Mouse (Mus musculus) MEL-GATA-1-ER (cell line): ENCODE data around the gene Lrfn1.

ENCODE experiments used
- DNase-seq: peaks from one replicate; pipeline ENCODE4 v3.0.0-alpha.2; 2012; ENCODE audit warnings: low read depth; ENCODE audit errors: extremely low read depth

Gene Lrfn1

GRCm38 (mm10) chr7:28451531-28452360 is at the start of gene Lrfn1:
Gene Lrfn1 (plus strand): TSS chr7:28451980.
- no peak for DNase-seq

- no peak for DNase-seq
Measured at GRCm38 (mm10) chr7:28410841-28411475, 40.8 kb upstream of the Lrfn1 start.

DNA sequence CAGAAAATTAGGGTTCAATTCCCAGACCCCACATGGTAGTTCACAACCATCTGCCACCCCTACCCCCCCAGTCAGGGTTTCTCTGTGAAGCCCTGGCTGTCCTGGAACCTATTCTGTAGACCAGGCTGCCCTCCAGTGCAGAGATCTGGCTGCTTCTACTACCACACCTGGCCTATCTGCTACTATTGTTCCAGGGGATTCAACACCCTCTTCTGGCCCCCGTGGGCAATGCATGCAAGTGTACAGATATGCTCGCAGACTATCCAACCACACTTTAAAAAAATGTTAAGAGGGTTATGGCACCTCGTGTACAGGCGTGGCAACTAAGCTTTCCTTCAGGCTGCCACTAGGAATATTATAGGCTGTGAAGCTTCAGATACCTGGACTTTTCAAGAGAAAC is 39.0 kb upstream of the Lrfn1 start:
- no peak for DNase-seq

DNA sequence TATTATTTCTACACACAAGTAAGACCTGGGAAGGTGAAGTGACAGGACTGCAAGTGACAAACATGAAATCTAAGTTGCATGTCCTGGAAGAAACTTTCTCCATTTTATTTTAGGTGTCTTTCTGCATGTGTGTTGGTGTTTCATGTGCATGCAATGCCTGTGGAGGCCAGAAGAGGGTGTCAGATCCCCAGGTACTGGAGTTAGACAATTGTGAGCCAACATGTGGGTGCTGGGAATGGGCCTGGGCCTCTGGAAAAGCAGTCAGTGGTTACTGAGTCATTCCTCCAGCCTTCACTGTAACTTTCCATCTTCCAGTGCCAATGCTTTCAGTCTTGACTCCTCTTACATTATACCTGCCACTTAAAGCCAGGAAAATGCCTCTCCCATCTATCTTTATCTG is 34.4 kb upstream of the Lrfn1 start:
- no peak for DNase-seq

- DNase-seq: no peak
Measured at GRCm38 (mm10) chr7:28418096-28418670, 33.6 kb upstream of the Lrfn1 start.

- DNase-seq: no peak
Measured at GRCm38 (mm10) chr7:28419416-28419815, 32.4 kb upstream of the Lrfn1 start.

GRCm38 (mm10) chr7:28423018-28423417 is 28.8 kb upstream of the Lrfn1 start:
- no peak for DNase-seq

- no peak for DNase-seq
Measured at GRCm38 (mm10) chr7:28427738-28428137, 24.0 kb upstream of the Lrfn1 start.

GRCm38 (mm10) chr7:28430512-28430911 is 21.3 kb upstream of the Lrfn1 start:
- no peak for DNase-seq

DNA sequence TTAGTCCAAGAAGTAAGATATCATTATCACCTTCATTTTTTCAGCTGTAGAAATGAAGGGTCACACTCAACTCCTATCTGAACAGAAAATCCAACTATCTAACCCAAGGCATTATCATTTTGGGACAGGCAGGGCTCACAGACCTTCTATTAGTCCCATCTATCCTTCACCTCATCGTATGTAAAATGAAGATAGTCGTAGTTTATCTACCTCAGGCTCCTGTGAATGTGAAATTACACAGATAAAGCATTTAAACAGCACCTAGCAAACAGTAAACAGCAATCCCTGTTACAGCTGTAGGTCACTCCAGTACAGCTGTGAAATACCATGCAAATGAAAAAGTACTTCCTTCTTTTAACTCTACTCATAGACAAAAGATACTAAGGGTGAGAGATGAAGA is 19.5 kb upstream of the Lrfn1 start:
- no peak for DNase-seq

DNA sequence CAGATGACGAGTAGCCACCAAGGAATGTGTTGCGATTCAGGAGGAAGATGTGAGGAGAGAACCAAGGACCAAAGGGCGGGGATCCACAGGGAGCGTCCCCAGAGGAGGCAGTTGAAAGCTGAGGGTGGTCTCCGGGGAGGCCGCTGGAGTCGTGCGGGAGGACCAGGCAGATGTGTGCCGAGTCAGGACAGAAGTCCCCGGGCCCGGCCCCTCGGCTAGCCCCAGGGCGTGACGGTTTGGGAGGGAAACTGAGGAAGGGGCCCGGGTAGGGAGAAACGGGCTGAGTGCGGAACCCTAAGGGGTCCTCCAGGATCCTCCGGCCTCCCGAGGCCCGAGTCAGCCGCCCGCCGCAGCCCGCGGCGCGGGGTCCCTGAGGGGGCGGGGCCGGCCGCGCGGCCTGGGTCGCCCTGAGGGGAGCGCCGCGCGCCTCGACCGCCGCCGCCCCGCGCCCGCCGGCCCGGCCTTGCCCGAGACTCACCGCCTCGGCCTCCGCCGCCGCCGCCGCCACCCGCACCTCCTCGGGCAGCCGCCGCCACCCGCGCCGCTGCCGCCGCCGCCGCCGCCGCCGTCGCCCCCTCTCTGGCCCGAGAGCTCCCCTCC is 16.0 kb upstream of the Lrfn1 start:
- no peak for DNase-seq

- DNase-seq: peak; percentile 95
Measured at GRCm38 (mm10) chr7:28436271-28436904, 15.4 kb upstream of the Lrfn1 start.

- DNase-seq: peak; percentile 94
Measured at GRCm38 (mm10) chr7:28436932-28437570, 14.7 kb upstream of the Lrfn1 start, which contains the start of gene Gmfg. Gene Gmfg (plus strand): TSS chr7:28437447.

DNA sequence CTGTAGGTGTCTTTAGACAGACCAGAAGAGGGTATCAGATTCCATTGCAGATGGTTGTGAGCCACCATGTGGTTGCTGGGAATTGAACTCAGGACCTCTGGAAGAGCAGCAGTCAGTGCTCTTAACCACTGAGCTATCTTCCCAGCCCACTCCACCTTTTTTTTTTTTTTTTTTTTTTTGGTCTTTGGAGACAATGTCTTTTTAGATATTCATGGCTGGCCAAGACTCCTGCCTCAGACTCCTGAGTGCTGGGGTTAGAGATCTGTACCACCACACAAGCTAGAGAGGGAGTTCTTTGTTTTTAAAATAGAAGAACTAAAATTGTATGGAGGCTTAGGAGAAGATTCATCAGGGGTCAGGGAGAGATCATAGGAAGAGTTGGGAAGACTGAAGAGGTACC is 13.8 kb upstream of the Lrfn1 start:
- DNase-seq: no peak

GRCm38 (mm10) chr7:28438771-28439170 is 13.0 kb upstream of the Lrfn1 start:
- no peak for DNase-seq

- peak; percentile 83 for DNase-seq
Measured at GRCm38 (mm10) chr7:28440739-28441138, 11.0 kb upstream of the Lrfn1 start.

DNA sequence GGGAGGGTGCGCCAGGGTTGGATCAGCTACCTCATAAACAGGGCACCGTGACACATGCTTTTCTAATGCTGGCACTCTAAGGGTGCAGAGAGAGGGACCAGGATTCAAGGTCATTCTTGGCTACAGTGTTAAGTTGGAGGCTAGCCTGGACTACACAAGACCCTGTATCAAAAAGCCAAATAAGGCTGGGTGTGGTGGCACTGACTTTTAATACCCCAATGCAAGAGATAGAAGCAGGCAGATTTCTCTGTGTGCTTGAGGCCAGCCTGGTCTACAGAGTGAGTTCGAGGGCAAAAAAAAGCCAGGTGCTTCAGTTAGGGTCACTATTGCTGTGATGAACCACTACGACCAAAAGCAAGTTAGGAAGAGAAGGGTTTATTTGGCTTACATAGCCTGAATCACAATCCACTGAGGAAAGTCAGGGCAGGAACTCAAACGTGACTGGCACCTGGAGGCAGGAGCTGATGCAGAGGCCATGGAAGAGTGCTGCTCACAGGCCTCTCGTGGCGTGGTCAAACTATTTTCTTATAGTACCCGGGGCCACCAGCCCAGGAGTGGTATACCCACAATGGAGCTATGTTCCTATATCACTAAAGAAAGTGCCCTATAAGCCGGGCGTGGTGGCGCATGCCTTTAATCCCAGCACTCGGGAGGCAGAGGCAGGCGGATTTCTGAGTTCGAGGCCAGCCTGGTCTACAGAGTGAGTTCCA is 9.8 kb upstream of the Lrfn1 start:
- no peak for DNase-seq

- peak; percentile 70 for DNase-seq
Measured at GRCm38 (mm10) chr7:28442688-28443087, 9.1 kb upstream of the Lrfn1 start.

GRCm38 (mm10) chr7:28444344-28444974 is 7.3 kb upstream of the Lrfn1 start:
- DNase-seq: no peak

DNA sequence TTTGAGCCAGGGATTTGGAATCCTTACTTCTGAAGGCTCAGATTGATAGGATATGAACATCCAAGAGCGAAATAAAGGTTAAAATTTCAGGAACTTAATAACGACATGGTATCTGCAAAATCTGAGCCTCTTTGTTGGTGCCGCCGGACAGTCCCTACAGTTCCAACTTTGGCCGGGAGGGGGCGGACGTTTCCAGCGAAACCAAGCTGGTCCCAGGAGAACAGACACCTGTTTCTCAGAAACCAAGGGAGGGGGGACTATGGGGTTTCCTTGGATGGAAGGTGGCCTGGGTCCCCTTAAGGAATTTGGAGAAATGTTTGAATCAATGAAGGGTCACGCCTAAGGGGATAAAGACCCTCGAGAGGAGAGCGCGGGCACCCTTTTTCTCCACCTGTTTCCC is 5.3 kb upstream of the Lrfn1 start:
- DNase-seq: no peak
